Comparison of ENCODE assay signal across 8 mouse cellular contexts in genomic region chr15:61157543-61157942, GRCm38 (mm10).
DNase-seq lines count a peak whose midpoint lies in the region; ATAC-seq lines count a peak whose summit lies in the region.

No protein-coding gene starts in this region.

- H3K27me3 ChIP-seq in hindbrain, embryonic 16.5 days (replicated peaks; ENCODE audit: control insufficient read depth, insufficient read depth, low read length), result peaks cover 3% of the 10 kb centered on the region

- H3K27ac ChIP-seq in hindbrain, embryonic 16.5 days (ENCODE audit: low read depth, low read length), result peak overlapping the region; percentile 80

- H3K4me3 ChIP-seq in hindbrain, embryonic 16.5 days (ENCODE audit: low read length), result peak overlapping the region; percentile 46

- ATAC-seq in hindbrain, embryonic 16.5 days, result peak; percentile 79
- ATAC-seq in megakaryocyte progenitor cell, adult 5-6 weeks (replicated peaks; ENCODE audit: poor library complexity), result peak; percentile 98

- H3K9me3 ChIP-seq in hindbrain, embryonic 16.5 days (ENCODE audit: control insufficient read depth, low read length), result no peaks in the 10 kb centered on the region

- H3K4me1 ChIP-seq in hindbrain, embryonic 16.5 days (ENCODE audit: control insufficient read depth, insufficient read depth, low read depth, low read length), result peaks cover 9% of the 10 kb centered on the region

- no peaks in the 10 kb centered on the region for H3K36me3 ChIP-seq in hindbrain, embryonic 16.5 days (ENCODE audit: control insufficient read depth, insufficient read depth, low read length)

- peak overlapping the region; percentile 82 for H3K4me2 ChIP-seq in hindbrain, embryonic 16.5 days (ENCODE audit: low read length)

- WGBS in hindbrain, embryonic 16.5 days, result 2% methylated on average over 13 of the region's 13 CpGs

- DNase-seq in T-cell, adult 2 months (ENCODE audit: low spot score), result peak; percentile 78
- DNase-seq in cerebellum, postnatal 14 days, result peak; percentile 97
- peak; percentile 89 for DNase-seq in gastrocnemius, adult 18-20 months (ENCODE audit: low spot score)
- peak; percentile 85 for DNase-seq in left cerebral cortex, adult 11 months (ENCODE audit: low spot score)
- peak; percentile 94 to 95 for DNase-seq in right cerebral cortex, postnatal 10 days (ENCODE audit: low spot score in 2 of 2)
- peak; percentile 90 for DNase-seq in urinary bladder, postnatal 14 days (ENCODE audit: low spot score)

- peak overlapping the region; percentile 66 for H3K9ac ChIP-seq in hindbrain, embryonic 16.5 days (ENCODE audit: low read depth, low read length)

Comparison
In these comparisons a context has a peak if more than half of its experiments do, and no peak if none do; other contexts are left out.
1. Peak in every context shown above with its lines: DNase-seq, ATAC-seq, H3K4me3 ChIP-seq and H3K27ac ChIP-seq.